Mouse (Mus musculus) left cerebral cortex, postnatal 14 days (tissue): ENCODE results near the gene Rpl9-ps1. TPM values are rescaled to one million over a fixed set of nuclear protein-coding genes. Genes with fewer than 3 reads are reported as not detected.

Source experiments
- total RNA-seq, 2 experiments: library from RNA; stranded (reverse); gene quantifications; 2 replicates each; pipeline ENCODE4 v1.2.3; 2021

Rpl9-ps1 gene
- total RNA-seq, 2 experiments from 2014 or later: not detected

Other genes with a start within 250 kb of the Rpl9-ps1 start
- gene Rasl10b, start 236.5 kb downstream of the Rpl9-ps1 start, total RNA-seq: 100 to 1,000 TPM; 229 to 234 TPM
- under 1 TPM in 1 of 2 experiments, not detected in 1; 0.34 TPM for gene Gas2l2, start 216.2 kb downstream of the Rpl9-ps1 start, total RNA-seq
- gene 1700020L24Rik, start 207.9 kb downstream of the Rpl9-ps1 start, total RNA-seq: not detected
- gene Mmp28, start 182.6 kb downstream of the Rpl9-ps1 start, total RNA-seq: 1 to 10 TPM; 3.9 to 5.8 TPM
- 10 to 100 TPM; 52.0 to 62.1 TPM for gene Taf15, start 172.5 kb downstream of the Rpl9-ps1 start, total RNA-seq
- gene Heatr9, start 123.4 kb downstream of the Rpl9-ps1 start, total RNA-seq: not detected
- not detected for gene Ccl5, start 115.1 kb downstream of the Rpl9-ps1 start, total RNA-seq
- 1 to 10 TPM; 3.6 to 4.0 TPM for gene Ccl9, start 67.0 kb downstream of the Rpl9-ps1 start, total RNA-seq
- 1 to 10 TPM; 1.6 to 2.1 TPM for gene Ccl6, start 52.5 kb downstream of the Rpl9-ps1 start, total RNA-seq
- gene Ccl3, start 3.7 kb upstream of the Rpl9-ps1 start, total RNA-seq: not detected
- not detected for gene Ccl4, start 17.0 kb upstream of the Rpl9-ps1 start, total RNA-seq
- gene Wfdc17, start 58.4 kb upstream of the Rpl9-ps1 start, total RNA-seq: not detected
- 1 to 10 TPM in 1 of 2 experiments, under 1 TPM in 1; 0.97 to 3.1 TPM for gene Wfdc18, start 63.4 kb upstream of the Rpl9-ps1 start, total RNA-seq
- not detected for gene Wfdc21, start 101.3 kb upstream of the Rpl9-ps1 start, total RNA-seq
- gene Heatr6, start 108.1 kb upstream of the Rpl9-ps1 start, total RNA-seq: 10 to 100 TPM; 12.6 to 14.8 TPM
- under 1 TPM in 1 of 2 experiments, not detected in 1; 0.22 TPM for gene Hnf1b, start 204.4 kb upstream of the Rpl9-ps1 start, total RNA-seq